Comparison of ENCODE assay signal across 8 mouse cellular contexts in the genomic region with DNA sequence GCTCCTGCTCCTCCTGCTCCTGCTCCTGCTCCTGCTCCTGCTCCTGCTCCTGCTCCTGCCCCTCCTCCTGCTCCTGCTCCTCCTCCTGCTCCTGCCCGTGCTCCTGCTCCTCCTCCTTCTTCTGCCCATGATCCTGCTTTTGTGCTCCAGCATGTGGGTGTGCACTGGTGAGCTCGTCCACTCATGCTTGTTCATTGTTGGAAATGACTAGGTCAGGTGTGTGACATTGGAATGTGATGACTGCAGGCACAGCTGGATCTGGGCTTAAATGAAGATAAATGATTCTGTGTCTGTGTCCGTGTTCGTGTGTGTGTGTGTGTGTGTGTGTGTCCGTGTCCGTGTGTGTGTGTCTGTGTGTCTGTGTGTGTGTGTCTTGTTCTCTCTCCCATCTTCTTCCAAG.
"Had no signal": no experiment of that assay in that cellular context is flagged by ENCODE, and none has a peak within 500 bp of the region (broad histone marks: within the 10 kb centered on the region; RNA-seq: fewer than 3 reads in every experiment).

No protein-coding gene starts in this region.

- DNase-seq: kidney, adult 11 months; kidney, postnatal 10 days; lung, adult 2 months; lung, postnatal 36 days; right cerebral cortex, postnatal 14 days; thymus, postnatal 4 days had no signal

- ATAC-seq: lung, postnatal 0 days; midbrain, embryonic 16.5 days had no signal
